Mouse (Mus musculus) heart, adult 9 months (tissue): ENCODE data around the gene Gm4513.
"Not testable (repeated sequence)": the region's sequence is repeated elsewhere in the genome, so short reads cannot be mapped to it uniquely, and the experiment has no call there.

Experiments
- DNase-seq, 2 experiments: peaks; one replicate each; pipeline ENCODE4 v3.0.0; 2022; ENCODE audit warnings: low spot score in 2 of 2

The Gm4513 gene

DNA sequence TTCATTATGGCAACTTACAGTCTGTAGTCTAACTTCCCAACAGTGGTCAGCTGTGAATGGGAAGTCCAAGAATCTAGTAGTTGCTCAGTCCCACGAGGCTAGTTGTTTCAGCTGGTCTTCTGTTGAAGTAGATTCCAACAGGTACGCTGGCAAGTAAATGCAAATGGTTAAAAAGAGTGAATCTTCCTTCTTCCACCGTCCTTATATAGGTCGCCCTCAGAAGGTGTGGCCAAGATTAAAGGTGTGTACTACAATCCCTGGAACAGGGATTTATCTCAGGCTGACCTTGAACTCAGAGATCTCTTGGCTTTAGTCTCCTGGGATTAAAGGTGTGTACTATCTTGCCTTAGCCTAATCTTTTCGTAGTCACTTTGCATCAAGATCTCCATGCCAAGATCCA lies at the start of gene Gm4513:
Gene Gm4513 (minus strand): TSS at position 101 of the 400 bp plus-strand sequence.
- not testable (repeated sequence) for DNase-seq

DNA sequence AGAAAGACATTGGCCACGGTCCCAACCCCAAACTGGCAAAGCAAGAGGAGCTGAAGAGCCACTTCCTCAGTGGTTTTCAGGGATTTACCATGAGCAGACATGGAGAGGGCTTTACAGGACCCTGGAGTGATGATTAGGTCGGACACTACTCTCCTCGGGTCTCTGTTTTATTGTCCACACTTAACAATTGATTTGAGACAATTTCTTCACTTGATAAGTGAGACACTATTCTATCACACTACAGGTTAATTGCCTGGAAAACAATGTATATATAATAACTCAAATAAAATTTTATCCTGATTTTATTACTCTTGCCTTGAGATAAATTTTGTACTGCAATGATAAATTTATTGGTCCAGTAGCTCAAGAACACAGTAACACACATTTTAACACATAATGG lies 22.7 kb downstream of the Gm4513 start, which contains the start of gene Gm4141:
Gene Gm4141 (minus strand): TSS at position 101 of the 400 bp plus-strand sequence.
- not testable (repeated sequence) for DNase-seq

DNA sequence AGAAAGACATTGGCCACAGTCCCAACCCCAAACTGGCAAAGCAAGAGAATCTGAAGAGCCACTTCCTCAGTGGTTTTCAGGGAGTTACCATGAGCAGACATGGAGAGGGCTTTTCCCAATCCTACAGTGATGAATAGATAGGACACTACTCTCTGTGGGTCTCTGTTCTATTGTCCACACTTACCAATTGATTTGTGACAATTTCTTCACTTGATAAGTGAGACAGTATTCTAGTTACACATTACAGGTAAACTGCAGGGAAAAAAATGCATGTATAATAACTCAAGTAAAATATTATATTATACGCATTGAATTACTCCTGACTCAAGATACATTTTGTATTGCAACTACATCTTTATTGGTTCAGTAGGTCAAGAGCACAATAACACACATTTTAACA lies 53.2 kb downstream of the Gm4513 start, which contains the start of gene Gm5726:
Gene Gm5726 (minus strand): TSS at position 101 of the 400 bp plus-strand sequence.
- DNase-seq, result not testable (repeated sequence)
